Mouse (Mus musculus) forebrain, embryonic 16.5 days (tissue): Measurements from ENCODE around the gene Tmem145. TPM values are rescaled to one million over a fixed set of nuclear protein-coding genes. Genes with fewer than 3 reads are reported as not detected.
A peak's percentile ranks its signal among the peaks of the same experiment; 100 is the strongest.

Source experiments
- ATAC-seq: fragments of 200-750 bp; cut with Nextera tagmentation; 2 replicates; pipeline ENCODE4 v1.8.0; 2017; ENCODE audit warnings: mild to moderate bottlenecking, moderate library complexity
- H3K27ac ChIP-seq: fragments of 300-500 bp; sonication (generic); 2 replicates; pipeline ENCODE4 v1.5.1; 2014; ENCODE audit warnings: low read length, control low read depth
- H3K27me3 ChIP-seq: fragments of 300-500 bp; sonication (generic); replicated peaks from 2 replicates; pipeline ENCODE4 v1.6.1; 2014; ENCODE audit warnings: low read length; ENCODE audit not compliant: control insufficient read depth, insufficient read depth
- H3K36me3 ChIP-seq: fragments of 300-500 bp; sonication (generic); 2 replicates; pipeline ENCODE4 v1.6.1; 2014; ENCODE audit not compliant: control insufficient read depth, insufficient read depth
- H3K4me1 ChIP-seq: fragments of 300-500 bp; sonication (generic); replicated peaks from 2 replicates; pipeline ENCODE4 v1.6.1; 2014; ENCODE audit warnings: low read length; ENCODE audit not compliant: control insufficient read depth, insufficient read depth
- H3K4me2 ChIP-seq: fragments of 300-500 bp; sonication (generic); 2 replicates; pipeline ENCODE4 v1.6.1; 2014; ENCODE audit warnings: mild to moderate bottlenecking, low read length, control low read depth
- H3K4me3 ChIP-seq: fragments of 300-500 bp; sonication (generic); replicated peaks from 2 replicates; pipeline ENCODE4 v1.5.1; 2014; ENCODE audit warnings: mild to moderate bottlenecking, low read length, control low read depth
- H3K9ac ChIP-seq: fragments of 300-500 bp; sonication (generic); replicated peaks from 2 replicates; pipeline ENCODE4 v1.6.1; 2014; ENCODE audit warnings: low read depth, low read length, control low read depth
- H3K9me3 ChIP-seq: fragments of 300-500 bp; sonication (generic); 2 replicates; pipeline ENCODE4 v1.6.1; 2016; ENCODE audit warnings: low read length; ENCODE audit not compliant: control insufficient read depth
- WGBS: fragments of 180-500 bp; shearing (Covaris S2); extraction: QIAGEN DNeasy Blood & Tissue Kit; methylation state at CpG from one replicate; pipeline ENCODE4 v1.1.7; 2014; 5-methylcytosine and 5-hydroxymethylcytosine counted together
- polyA plus RNA-seq: library from polyadenylated mRNA; unstranded; fragments of >200 nt; fragmentation: Nextera tagmentation; extraction: Ambion mirVana; gene quantifications from 2 replicates; pipeline ENCODE4 v1.2.1, GENCODE M21; 2015

The Tmem145 gene
- polyA plus RNA-seq, 1 experiment from 2014 or later: 41.2 TPM

DNA sequence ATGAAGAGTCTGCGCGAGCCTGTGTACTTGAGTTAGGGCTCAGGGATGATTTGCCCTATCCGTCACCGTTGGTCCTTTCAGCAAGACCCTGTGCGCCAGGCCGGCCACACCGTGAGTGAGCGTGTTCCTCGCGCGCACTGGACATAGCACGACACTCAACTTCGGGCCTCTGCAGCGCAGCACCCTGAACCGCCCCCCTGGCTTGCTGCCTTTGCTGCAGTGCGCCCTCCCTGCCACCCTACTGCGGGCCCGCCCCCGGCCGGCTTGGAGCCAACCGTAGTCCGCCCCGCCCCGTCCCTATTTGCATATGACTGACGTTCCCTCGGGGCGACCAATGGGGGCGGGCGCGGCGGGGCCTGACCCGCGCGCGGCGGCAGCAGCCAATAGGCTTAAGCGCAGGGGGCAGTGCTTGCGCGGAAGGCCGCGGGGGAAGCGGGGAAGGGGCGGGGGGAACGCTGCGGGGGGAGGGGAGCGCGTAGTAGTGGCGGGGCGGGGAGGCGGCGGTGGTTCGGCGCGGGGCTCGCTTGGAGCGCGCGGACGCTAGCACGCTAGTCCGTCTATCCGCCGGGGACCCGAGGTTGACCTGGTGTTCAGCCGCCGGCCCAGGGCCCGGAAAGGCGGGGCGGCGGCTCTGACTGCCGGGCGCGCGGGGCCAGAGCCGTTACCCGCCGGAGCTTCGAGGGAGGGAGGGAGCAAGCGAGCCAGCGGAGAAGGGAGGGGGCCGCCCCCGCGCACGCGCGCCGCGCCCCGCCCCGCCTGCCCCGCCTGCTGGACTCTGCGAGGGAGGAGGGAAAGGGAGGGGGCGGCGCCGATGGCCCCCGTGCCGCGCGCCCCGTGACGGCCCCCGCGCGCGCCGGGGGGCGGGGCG lies 23.9 kb upstream of the Tmem145 start:
- H3K4me1 ChIP-seq: peaks cover 55% of the 10 kb centered on the region

DNA sequence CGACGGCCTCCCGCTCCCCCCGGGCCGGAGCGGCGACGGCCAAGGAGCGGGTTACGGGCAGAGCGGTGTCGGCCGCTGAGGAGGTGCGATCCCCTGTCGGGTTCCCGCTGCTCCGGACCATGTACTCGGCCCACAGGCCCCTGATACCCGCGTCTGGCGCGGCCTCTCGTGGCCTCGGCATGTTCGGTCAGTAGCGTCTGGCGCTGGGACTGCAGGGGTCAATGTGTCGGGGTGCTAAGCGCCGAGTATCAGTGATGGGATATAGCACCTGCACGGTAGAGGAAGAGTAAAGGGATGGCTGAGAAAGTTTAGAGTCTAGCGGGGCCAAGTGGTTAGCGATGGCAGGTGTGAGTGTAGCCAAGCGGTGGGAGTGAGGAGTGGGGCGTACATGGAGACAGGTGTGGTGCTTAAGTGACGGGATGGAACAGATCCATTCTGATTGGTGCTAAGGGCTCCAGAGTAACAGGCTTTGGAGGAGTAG lies 23.1 kb upstream of the Tmem145 start:
- Histone ChIP-seq H3K27ac (peak overlapping the region; percentile 97), H3K9me3 (no peaks in the 10 kb centered on the region), H3K9ac (peak overlapping the region; percentile 85), H3K4me3 (peak overlapping the region; percentile 67), H3K36me3 (peaks cover 25% of the 10 kb centered on the region), H3K27me3 (no peaks in the 10 kb centered on the region), H3K4me2 (peak overlapping the region; percentile 93), H3K4me1 (peaks cover 50% of the 10 kb centered on the region)
- 0% methylated on average over 28 of the region's 36 CpGs for WGBS
- ATAC-seq: no peak

More for the DNA sequence above, 23.9 kb upstream of the Tmem145 start:
- H3K36me3 ChIP-seq: peaks cover 17% of the 10 kb centered on the region
- ATAC-seq: peak; percentile 66
- H3K27ac ChIP-seq: peak overlapping the region; percentile 100
- H3K4me3 ChIP-seq: peak overlapping the region; percentile 67
- no peaks in the 10 kb centered on the region for H3K27me3 ChIP-seq
- no peaks in the 10 kb centered on the region for H3K9me3 ChIP-seq
- peak overlapping the region; percentile 93 for H3K4me2 ChIP-seq
- under 1% methylated on average over 69 of the region's 108 CpGs for WGBS
- peak overlapping the region; percentile 85 for H3K9ac ChIP-seq

GRCm38 (mm10) chr7:25283637-25284036 lies 22.3 kb upstream of the Tmem145 start:
- Histone ChIP-seq H3K4me2 (peak overlapping the region; percentile 93), H3K27ac (peak overlapping the region; percentile 97), H3K4me1 (peaks cover 46% of the 10 kb centered on the region), H3K27me3 (no peaks in the 10 kb centered on the region), H3K36me3 (peaks cover 33% of the 10 kb centered on the region), H3K4me3 (peak overlapping the region; percentile 67), H3K9ac (peak overlapping the region; percentile 85), H3K9me3 (no peaks in the 10 kb centered on the region)
- no peak for ATAC-seq
- WGBS: 10% methylated on average over 5 of the region's 5 CpGs

- H3K36me3 ChIP-seq: peaks cover 39% of the 10 kb centered on the region
- no peaks in the 10 kb centered on the region for H3K27me3 ChIP-seq
- peak overlapping the region; percentile 35; the same call in 1 of the 2 replicates for H3K27ac ChIP-seq
- peak overlapping the region; percentile 93 for H3K4me2 ChIP-seq
- H3K4me1 ChIP-seq: peaks cover 46% of the 10 kb centered on the region
- no peaks in the 10 kb centered on the region for H3K9me3 ChIP-seq
- ATAC-seq: no peak
- WGBS: 52% methylated on average over 2 of the region's 2 CpGs
- peak overlapping the region; percentile 67 for H3K4me3 ChIP-seq
- peak overlapping the region; percentile 85 for H3K9ac ChIP-seq
Observed at GRCm38 (mm10) chr7:25284171-25284570, 21.7 kb upstream of the Tmem145 start.

GRCm38 (mm10) chr7:25284766-25285165 lies 21.1 kb upstream of the Tmem145 start:
- no peak overlapping the region for H3K27ac ChIP-seq
- peaks cover 42% of the 10 kb centered on the region for H3K4me1 ChIP-seq
- ATAC-seq: no peak
- peak overlapping the region; percentile 93; the same call in 1 of the 2 replicates for H3K4me2 ChIP-seq
- peaks cover 45% of the 10 kb centered on the region for H3K36me3 ChIP-seq
- 42% methylated on average over 5 of the region's 5 CpGs for WGBS
- H3K4me3 ChIP-seq: no peak overlapping the region
- H3K9ac ChIP-seq: peak overlapping the region; percentile 31; the same call in 1 of the 2 replicates
- no peaks in the 10 kb centered on the region for H3K9me3 ChIP-seq
- no peaks in the 10 kb centered on the region for H3K27me3 ChIP-seq

GRCm38 (mm10) chr7:25285511-25286238 lies 20.2 kb upstream of the Tmem145 start:
- H3K4me1 ChIP-seq: peaks cover 33% of the 10 kb centered on the region
- no peaks in the 10 kb centered on the region for H3K9me3 ChIP-seq
- H3K27ac ChIP-seq: no peak overlapping the region
- H3K9ac ChIP-seq: no peak overlapping the region
- no peak overlapping the region for H3K4me2 ChIP-seq
- no peak for ATAC-seq
- no peaks in the 10 kb centered on the region for H3K27me3 ChIP-seq
- no peak overlapping the region for H3K4me3 ChIP-seq
- WGBS: 80% methylated on average over 20 of the region's 20 CpGs
- H3K36me3 ChIP-seq: peaks cover 48% of the 10 kb centered on the region

GRCm38 (mm10) chr7:25286989-25287388 lies 18.9 kb upstream of the Tmem145 start:
- Histone ChIP-seq H3K36me3 (peaks cover 50% of the 10 kb centered on the region), H3K27me3 (no peaks in the 10 kb centered on the region), H3K9me3 (no peaks in the 10 kb centered on the region), H3K9ac (no peak overlapping the region), H3K4me1 (peaks cover 24% of the 10 kb centered on the region), H3K4me3 (no peak overlapping the region), H3K4me2 (no peak overlapping the region), H3K27ac (no peak overlapping the region)
- no peak for ATAC-seq
- 82% methylated on average over 8 of the region's 8 CpGs for WGBS

DNA sequence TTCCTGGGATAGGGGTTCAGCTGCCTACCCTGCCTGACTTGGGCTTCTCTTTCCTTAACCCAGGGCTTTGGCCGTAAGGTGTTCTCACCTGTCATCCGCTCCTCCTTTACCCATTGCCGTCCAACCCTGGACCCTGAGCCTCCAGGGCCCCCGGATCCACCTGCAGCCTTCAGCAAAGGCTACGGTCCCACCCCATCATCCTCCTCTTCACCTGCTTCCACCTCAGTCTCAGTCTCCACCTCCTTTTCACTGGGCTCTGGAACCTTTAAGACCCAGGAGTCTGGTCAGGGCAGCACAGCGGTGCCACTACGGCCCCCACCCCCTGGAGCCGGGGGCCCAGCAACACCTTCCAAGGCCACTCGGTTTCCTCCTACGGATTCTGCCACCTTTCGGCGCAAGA lies 17.9 kb upstream of the Tmem145 start:
- Histone ChIP-seq H3K27ac (no peak overlapping the region), H3K36me3 (peaks cover 59% of the 10 kb centered on the region), H3K4me3 (no peak overlapping the region), H3K9me3 (no peaks in the 10 kb centered on the region), H3K4me2 (no peak overlapping the region), H3K4me1 (peaks cover 26% of the 10 kb centered on the region), H3K9ac (no peak overlapping the region), H3K27me3 (no peaks in the 10 kb centered on the region)
- WGBS: 94% methylated on average over 12 of the region's 12 CpGs
- no peak for ATAC-seq

GRCm38 (mm10) chr7:25288721-25289120 lies 17.2 kb upstream of the Tmem145 start:
- Histone ChIP-seq H3K27me3 (no peaks in the 10 kb centered on the region), H3K27ac (no peak overlapping the region), H3K9me3 (no peaks in the 10 kb centered on the region), H3K36me3 (peaks cover 59% of the 10 kb centered on the region), H3K4me3 (no peak overlapping the region), H3K9ac (no peak overlapping the region), H3K4me1 (peaks cover 19% of the 10 kb centered on the region), H3K4me2 (no peak overlapping the region)
- no peak for ATAC-seq
- 95% methylated on average over 3 of the region's 3 CpGs for WGBS
